Mouse (Mus musculus): ENCODE data around the gene Allc.

The Allc gene

DNA sequence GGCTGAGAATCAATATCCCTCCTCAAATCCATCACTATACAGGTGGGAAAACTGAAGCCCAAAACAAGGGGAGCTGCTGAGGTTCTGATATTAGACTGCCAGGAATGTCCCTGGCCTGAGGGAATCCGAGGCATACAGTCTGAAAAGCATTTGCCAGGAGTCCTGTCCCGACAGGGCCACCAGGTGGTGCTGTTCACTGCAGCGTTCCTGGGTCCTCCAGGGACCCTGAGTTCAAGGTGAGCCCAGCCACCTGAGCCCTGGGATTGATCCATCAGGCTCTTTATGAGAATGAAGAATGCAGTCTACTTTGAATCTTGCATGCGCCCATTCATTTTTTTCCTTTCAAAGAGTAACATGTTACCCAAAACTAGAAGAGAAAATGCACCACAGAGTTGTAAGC, 3.2 kb downstream of the Allc start:
- DNase-seq (ENCODE audit: low spot score in 2 of 2): no peak

DNA sequence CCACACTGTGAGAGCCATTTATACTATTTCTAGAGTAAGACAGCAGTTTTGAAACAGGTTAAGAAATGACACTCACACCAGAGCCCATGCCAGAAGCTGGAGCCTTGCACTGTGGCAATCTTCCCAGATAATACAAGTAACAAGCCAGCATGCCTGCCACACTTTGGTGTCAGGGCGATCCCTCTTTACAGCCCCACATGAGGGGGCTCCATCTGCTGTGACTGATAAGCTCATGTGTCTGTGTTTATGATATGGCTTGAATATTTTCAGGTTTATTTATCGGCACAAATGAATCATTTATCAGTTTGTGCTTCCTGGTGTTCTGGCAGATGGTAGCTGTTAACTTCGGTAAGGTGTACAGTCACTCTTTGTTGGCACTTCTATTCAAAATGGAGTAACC, 4.2 kb downstream of the Allc start:
- no peak for DNase-seq (ENCODE audit: low spot score in 2 of 2)

DNA sequence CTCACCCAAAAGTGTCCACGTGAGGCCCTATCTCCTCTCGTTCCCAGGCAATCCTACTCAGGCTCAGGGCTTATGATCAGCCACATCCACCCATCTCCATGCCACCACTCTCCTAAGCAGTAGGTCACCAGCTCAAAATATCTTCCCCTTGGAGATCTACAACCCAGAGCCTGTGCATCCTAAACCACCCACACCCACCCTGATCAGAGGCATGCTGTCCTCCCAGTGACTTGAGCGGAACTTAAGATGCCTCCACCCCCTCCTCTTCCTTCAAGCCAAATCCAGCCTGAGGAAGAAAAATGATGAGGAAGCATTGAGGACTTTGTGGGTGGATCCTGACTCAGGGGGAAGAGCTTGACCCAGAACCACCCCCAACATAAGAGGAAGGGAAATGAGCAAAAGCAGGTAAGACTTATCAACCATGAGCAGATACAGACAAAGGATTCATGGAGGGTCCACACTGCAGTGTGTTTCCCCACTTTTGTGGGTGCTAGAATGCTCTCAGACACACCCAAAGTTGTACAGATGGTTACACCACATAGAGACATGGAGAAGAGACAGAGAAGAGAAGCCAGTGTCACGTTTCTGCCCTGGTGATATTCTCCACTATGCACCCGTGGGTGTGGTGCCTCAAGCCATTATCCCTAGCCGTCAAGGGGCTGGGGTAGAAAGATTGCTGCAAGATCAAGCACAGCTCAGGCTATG, 6.8 kb downstream of the Allc start:
- DNase-seq (ENCODE audit: low spot score in 2 of 2): no peak

DNA sequence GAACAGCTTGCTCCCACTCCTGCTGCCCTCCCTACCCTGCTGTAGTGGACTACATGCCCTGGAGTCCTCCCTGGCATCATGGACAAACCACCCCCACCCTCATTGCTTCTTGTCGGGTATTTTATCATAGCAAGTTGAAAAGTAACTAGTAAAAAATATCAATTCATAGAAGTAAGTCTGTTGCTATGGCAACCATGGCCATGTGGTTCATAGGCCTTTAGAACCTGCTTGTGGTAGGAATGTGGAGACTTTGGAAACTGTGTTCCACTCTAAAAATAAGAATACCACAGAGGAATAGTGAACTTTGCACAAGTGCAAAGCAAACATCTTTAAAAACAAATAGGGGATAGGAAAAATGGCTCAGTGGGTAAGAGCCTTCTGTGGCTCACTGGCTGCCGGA, 10.1 kb downstream of the Allc start:
- DNase-seq (ENCODE audit: low spot score in 2 of 2): no peak

DNA sequence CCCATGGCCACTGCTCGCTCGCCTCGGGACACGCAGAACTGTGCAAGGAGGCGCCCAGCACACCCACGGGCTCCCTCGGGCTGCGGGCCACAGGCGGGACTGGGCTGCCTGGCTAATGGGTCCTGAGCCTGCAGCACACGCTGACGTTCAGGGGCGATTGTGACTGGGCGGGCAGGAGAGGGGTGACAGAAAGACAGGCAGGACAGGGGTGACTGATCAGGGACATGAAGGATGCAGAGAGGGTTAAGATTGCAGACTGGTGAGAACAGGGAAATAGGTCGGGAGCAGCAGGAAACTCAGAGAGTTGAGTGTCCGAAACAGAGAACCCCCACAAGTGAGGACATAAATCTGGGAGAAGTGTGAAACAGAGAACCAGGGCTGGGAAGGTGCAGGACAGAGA, 30.0 kb downstream of the Allc start, which contains the start of gene Dcdc2c:
Gene Dcdc2c, minus strand, starts transcription at position 101 of the 400 bp plus-strand sequence.
- no peak for DNase-seq (ENCODE audit: low spot score in 2 of 2)

DNA sequence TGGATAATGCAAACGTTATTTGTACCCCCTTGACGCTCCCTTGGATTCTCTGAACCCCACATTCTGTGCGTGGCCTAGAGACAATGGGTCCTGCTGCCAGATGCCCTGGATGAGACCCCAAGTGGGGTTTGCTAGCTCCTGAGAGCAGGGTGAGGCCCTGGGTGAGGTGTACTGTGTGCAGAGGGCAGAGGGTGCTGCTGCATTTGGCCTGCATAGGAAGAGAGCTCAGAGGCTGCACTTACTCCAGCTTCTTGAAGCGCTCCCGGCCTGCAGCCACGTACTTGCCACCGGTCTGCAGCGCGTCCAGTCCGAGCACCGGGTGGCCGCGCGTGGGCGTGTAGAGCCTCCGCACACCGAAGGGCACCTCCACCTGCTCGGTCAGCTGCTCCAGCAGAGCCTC, 30.5 kb downstream of the Allc start:
- no peak for DNase-seq (ENCODE audit: low spot score in 2 of 2)

DNA sequence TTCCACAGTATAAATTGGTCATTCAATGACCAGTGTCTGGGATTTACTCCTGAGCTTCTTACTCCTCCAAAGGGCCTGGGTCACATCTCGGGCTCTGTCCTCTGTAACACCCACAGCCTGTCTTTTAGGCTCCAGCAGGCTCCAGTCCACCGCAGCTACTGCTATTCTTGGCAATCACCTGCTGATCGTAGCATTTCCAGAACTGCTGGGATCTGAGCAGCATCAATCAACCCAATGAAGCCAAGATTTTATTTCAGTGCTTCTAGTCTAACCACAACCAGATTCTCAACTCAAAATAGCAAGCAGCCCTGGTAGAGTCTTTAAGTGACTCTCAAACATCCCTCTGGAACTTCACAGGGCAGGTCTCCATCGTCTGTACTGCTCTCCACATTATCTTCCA, 33.4 kb downstream of the Allc start:
- no peak for DNase-seq (ENCODE audit: low spot score in 2 of 2)

DNA sequence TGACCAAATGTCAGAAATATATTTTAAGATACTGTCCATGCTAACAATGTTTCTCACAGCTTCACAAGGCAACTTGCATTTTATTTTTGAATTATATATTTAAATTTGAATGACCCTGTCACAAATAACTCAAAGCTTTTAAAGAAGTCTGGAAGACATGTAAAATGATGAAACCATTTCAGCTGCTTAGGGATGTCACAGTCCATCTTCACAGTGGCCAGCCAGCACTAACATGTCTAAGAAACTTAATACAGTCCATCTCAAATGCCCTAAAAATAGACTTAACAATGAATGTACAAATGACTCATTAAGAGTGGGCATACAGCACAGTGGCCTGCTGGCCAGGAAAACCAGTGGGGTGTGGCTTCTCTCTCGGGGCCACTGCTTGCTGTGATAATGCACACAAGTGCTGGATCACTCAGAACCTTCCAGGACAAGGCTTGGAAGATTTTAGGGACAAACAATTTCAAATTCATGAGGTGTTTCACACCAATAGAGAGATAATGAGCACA, 68.0 kb downstream of the Allc start:
- no peak for DNase-seq (ENCODE audit: low spot score in 2 of 2)

DNA sequence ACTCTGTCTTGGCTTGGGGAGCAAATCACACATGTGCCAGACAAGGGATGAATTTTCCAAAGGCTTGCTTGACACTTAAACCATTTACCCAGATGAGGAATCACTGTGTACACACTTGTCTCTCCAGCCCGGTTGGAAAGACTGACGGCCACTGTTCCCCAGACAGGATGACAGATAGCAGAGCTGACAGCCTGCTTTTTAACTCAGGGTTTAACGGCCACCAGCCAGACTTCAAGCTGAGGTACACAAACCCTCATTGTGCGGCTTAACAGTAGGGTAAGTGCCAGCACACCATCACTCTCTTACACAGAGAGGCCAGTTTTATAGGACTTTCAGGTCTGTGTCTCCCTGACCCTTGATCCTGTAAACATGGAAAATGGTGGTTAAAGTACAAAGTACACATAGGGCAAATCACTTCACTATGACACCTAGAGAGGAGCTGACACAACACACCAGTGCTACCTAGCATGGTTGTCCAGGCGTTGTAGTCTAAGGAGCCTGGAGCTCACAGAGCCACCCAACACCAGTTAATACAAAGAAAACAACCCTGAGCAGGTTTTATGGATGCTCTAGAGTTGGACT, 72.5 kb downstream of the Allc start:
- DNase-seq (ENCODE audit: low spot score in 2 of 2): no peak

Measured in heart, adult 9 months (tissue).